Mouse (Mus musculus): ENCODE results near the gene Cfap97. TPM values are rescaled to one million over a fixed set of nuclear protein-coding genes. Genes with fewer than 3 reads are reported as not detected.

The Cfap97 gene
- total and polyA plus RNA-seq, 3 experiments, result 8.5 to 9.3 TPM; not detected in 1

DNA sequence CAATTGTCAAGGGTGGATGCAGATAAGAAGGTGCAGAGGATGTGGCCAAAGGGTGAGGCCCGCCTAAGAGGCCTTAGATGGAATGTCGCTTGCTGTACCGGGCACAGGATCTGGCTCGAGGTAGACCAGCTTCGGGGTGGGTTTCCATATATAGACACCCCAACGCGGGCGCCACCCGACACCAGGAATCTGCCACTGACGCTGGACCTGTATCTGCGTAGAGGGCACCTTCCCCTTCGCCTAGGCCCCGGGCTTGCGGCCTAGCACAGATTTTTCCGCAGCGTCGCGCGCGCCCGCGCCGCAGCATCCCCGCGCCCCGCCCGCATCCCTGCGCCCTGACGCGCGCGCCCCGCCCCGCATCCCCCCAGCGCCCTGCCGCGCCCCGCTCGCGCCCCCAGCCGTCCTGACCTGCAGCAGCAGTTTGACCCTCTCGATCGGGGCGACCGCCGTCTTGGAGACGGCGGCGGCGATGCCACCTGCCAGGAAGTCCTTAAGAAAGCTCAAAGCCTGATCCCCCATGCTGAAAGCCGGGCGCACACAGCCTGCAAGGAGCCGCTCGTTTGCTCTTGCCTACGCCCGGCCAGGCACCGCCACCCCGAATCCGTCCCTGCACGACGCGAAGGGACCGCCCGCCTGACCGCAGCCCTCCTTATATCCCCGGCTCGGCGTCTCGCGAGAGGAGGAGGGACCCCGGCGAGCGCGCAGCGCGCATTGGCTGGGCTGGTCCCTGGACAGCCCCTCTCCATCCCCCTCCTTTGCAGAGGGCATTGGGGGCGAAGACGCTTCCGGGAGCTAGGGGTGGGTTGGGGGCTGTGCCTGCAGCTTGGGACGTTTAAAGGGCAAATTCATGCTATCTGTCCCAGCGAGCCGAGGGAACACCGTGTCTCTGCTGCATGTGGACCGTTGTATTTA is 59.1 kb downstream of the Cfap97 start, which contains the start of gene Slc25a4:
Gene Slc25a4, minus strand, starts transcription at position 881 of the 912 bp plus-strand sequence.
- H3K9me3 ChIP-seq (replicated peaks; ENCODE audit: insufficient read depth, low read length), result no peaks in the 10 kb centered on the region
- H3K79me2 ChIP-seq (ENCODE audit: control insufficient read depth, insufficient read depth, low read length, poor library complexity), result peaks cover 18% of the 10 kb centered on the region
- peak; percentile 96 for DNase-seq (ENCODE audit: low read depth, low spot score)
- peak within 1 kb of the TSS; percentile 92 for H3K9ac ChIP-seq (ENCODE audit: control insufficient read depth, low read depth, low read length, poor library complexity, severe bottlenecking)
- peaks cover 2 to 12% of the 10 kb centered on the region in 2 experiments; a peak in 3 of 4 replicates for H3K4me1 ChIP-seq (ENCODE audit: control insufficient read depth in 1 of 2, insufficient read depth in 2 of 2, low read length in 2 of 2)
- H3K36me3 ChIP-seq (ENCODE audit: control insufficient read depth in 1 of 2, insufficient read depth in 2 of 2, low read length in 2 of 2), result peaks cover 9 to 24% of the 10 kb centered on the region in 2 experiments
- peak within 1 kb of the TSS; percentile 87 for H3K27ac ChIP-seq (ENCODE audit: control insufficient read depth, low read depth, low read length)
- no peaks in the 10 kb centered on the region for H3K27me3 ChIP-seq (ENCODE audit: control insufficient read depth in 1 of 2, insufficient read depth in 2 of 2, low read length in 2 of 2)
- peak within 1 kb of the TSS; percentile 56 to 78 for H3K4me3 ChIP-seq (ENCODE audit: control insufficient read depth in 1 of 2, insufficient read depth in 1 of 2, low read depth in 2 of 2, low read length in 2 of 2)
- TF ChIP-seq UBTF (IDR thresholded peaks at IDR 0.05; ENCODE audit: borderline replicate concordance, insufficient read depth, low read depth, low read length) (0 out of 2 replicates have a peak, but pooled peaks have one; percentile 67), POLR2AphosphoS2 (IDR thresholded peaks at IDR 0.05; ENCODE audit: low read length) (peak; percentile 94), HCFC1 (IDR thresholded peaks at IDR 0.05; ENCODE audit: low read depth, low read length) (peak; percentile 80), USF1 (IDR thresholded peaks at IDR 0.05; ENCODE audit: low read depth, low read length) (no peak), JUND (IDR thresholded peaks at IDR 0.05; ENCODE audit: low read depth, low read length) (no peak), BHLHE40 (IDR thresholded peaks at IDR 0.05; ENCODE audit: borderline replicate concordance, low read depth, low read length) (no peak), POLR2AphosphoS5 (IDR thresholded peaks at IDR 0.05; ENCODE audit: borderline replicate concordance, low read depth, low read length) (no peak; the same call in 1 of the 2 replicates), CHD2 (IDR thresholded peaks at IDR 0.05; ENCODE audit: low read length) (peak; percentile 99), ZMIZ1 (IDR thresholded peaks at IDR 0.05; ENCODE audit: low read depth, low read length) (peak; percentile 98), MYB (IDR thresholded peaks at IDR 0.05; ENCODE audit: low read depth, low read length) (no peak), TAL1 (IDR thresholded peaks at IDR 0.05; ENCODE audit: low read length) (no peak), ETS1 (IDR thresholded peaks at IDR 0.05; ENCODE audit: low read depth, low read length) (peak; percentile 40; the same call in 1 of the 2 replicates), E2F4 (IDR thresholded peaks at IDR 0.05; ENCODE audit: borderline replicate concordance, low read depth, low read length) (no peak), MYC (IDR thresholded peaks at IDR 0.05; ENCODE audit: low read depth, low read length) (0 out of 2 replicates have a peak, but pooled peaks have one; percentile 46), NRF1 (IDR thresholded peaks at IDR 0.05; ENCODE audit: insufficient read depth, low read depth, low read length, poor library complexity, severe bottlenecking) (peak; percentile 41; the same call in 1 of the 2 replicates), ELF1 (IDR thresholded peaks at IDR 0.05; ENCODE audit: low read depth, low read length) (peak; percentile 89), MAFK (IDR thresholded peaks at IDR 0.05; ENCODE audit: borderline replicate concordance, low read depth, low read length) (no peak), ZC3H11A (IDR thresholded peaks at IDR 0.05; ENCODE audit: low read depth, low read length) (no peak), SMC3 (IDR thresholded peaks at IDR 0.05; ENCODE audit: low read depth, low read length) (no peak), MEF2A (IDR thresholded peaks at IDR 0.05; ENCODE audit: extremely low read depth, insufficient replicate concordance, low read depth, low read length, poor library complexity, severe bottlenecking) (no peak), GATA1 (IDR thresholded peaks at IDR 0.05; ENCODE audit: low read depth, low read length) (peak; percentile 50; the same call in 1 of the 2 replicates), NELFE (IDR thresholded peaks at IDR 0.05; ENCODE audit: low read depth, low read length) (peak; percentile 98), CTCF (IDR thresholded peaks at IDR 0.05 in 2 of 3, conservative IDR thresholded peaks at IDR 0.05 in 1 of 3; ENCODE audit: control insufficient read depth in 1 of 3, insufficient read depth in 1 of 3, low read depth in 2 of 3, low read length in 3 of 3, poor library complexity in 1 of 3, severe bottlenecking in 1 of 3) (peak in 1 of 3 experiments; percentile 23; a peak in 1 of 6 replicates), RCOR1 (IDR thresholded peaks at IDR 0.05; ENCODE audit: low read depth, low read length) (no peak), POLR2A (IDR thresholded peaks at IDR 0.05; ENCODE audit: control insufficient read depth in 1 of 2, insufficient read depth in 1 of 2, low read depth in 1 of 2, low read length in 2 of 2, poor library complexity in 1 of 2) (peak; percentile 97 to 99), TCF12 (IDR thresholded peaks at IDR 0.05; ENCODE audit: low read depth, low read length) (peak; percentile 68; the same call in 1 of the 2 replicates), RAD21 (IDR thresholded peaks at IDR 0.05; ENCODE audit: low read depth, low read length) (no peak), CHD1 (IDR thresholded peaks at IDR 0.05; ENCODE audit: low read depth, low read length) (no peak), MXI1 (IDR thresholded peaks at IDR 0.05; ENCODE audit: low read depth, low read length) (peak; percentile 87), USF2 (IDR thresholded peaks at IDR 0.05; ENCODE audit: borderline replicate concordance in 1 of 2, insufficient read depth in 1 of 2, low read depth in 1 of 2, low read length in 2 of 2) (no peak), MAZ (IDR thresholded peaks at IDR 0.05; ENCODE audit: low read depth, low read length) (peak; percentile 97), KAT2A (conservative IDR thresholded peaks at IDR 0.05; ENCODE audit: low read depth, low read length) (no peak; the same call in 1 of the 2 replicates), SIN3A (IDR thresholded peaks at IDR 0.05; ENCODE audit: low read length) (peak; percentile 93), EP300 (IDR thresholded peaks at IDR 0.05; ENCODE audit: low read depth in 1 of 2, low read length in 2 of 2) (0 out of 4 replicates have a peak, but pooled peaks of 1 of the 2 experiments have one; percentile 28)

Measured in MEL (cell line).